Mouse (Mus musculus) T-cell, adult 2 months (primary cell): Measurements from ENCODE around the gene Wdr24.

Experiments
- DNase-seq: peaks from one replicate; pipeline ENCODE4 v3.0.0; 2022; ENCODE audit warnings: low spot score

The Wdr24 gene

GRCm38 (mm10) chr17:25831451-25832281 lies 8.2 kb downstream of the Wdr24 start:
- DNase-seq, result no peak

GRCm38 (mm10) chr17:25832436-25833290 lies 9.2 kb downstream of the Wdr24 start:
- peak; percentile 97 for DNase-seq

- no peak for DNase-seq
Observed at GRCm38 (mm10) chr17:25833291-25833663, 9.8 kb downstream of the Wdr24 start, which contains the start of gene Stub1. Stub1 (minus strand) TSS chr17:25833404.

GRCm38 (mm10) chr17:25833961-25834594 lies 10.7 kb downstream of the Wdr24 start:
- DNase-seq, result no peak

GRCm38 (mm10) chr17:25834595-25835222 lies 11.3 kb downstream of the Wdr24 start:
- no peak for DNase-seq

- DNase-seq, result no peak
Observed at GRCm38 (mm10) chr17:25835301-25835700, 11.9 kb downstream of the Wdr24 start.

GRCm38 (mm10) chr17:25835816-25836215 lies 12.4 kb downstream of the Wdr24 start:
- no peak for DNase-seq

DNA sequence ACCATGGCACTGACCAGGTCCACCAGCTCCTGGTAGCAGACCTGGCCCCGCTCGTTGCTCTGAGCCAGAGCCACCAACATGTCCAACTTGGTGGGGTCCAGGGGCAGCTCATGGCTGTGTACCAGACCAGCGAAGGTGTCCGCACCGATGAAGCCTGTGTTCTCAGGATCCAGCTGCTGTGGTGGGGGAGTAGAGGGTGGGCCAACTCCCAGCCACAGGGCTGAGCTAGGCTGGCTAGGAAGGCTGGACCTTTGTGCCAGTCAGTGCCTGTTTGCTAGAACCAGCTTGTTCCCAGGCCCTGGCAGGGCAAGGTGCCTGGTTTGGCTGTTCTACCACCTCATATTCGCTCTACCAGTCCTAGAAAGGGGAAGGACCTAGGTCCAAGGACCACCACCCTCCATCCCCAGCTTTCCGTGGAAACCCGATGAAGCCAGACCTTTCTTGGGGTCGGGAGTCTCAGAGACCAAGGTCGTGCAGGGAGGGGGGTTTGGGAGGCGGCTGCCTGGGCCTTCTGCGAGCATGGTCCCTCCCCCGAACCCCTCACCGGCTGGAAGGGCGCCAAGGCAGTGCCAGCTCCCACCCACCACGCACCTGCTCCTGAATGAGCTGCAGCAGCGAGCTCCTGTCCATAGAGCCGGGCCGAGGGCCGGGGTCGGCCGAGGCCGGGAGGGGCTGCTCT lies 13.1 kb downstream of the Wdr24 start:
- DNase-seq, result no peak

GRCm38 (mm10) chr17:25837076-25837410 lies 13.6 kb downstream of the Wdr24 start, which contains the start of gene Rhbdl1:
Rhbdl1 (minus strand) TSS chr17:25837295.
- peak; percentile 58 for DNase-seq

- no peak for DNase-seq
Observed at GRCm38 (mm10) chr17:25837533-25837932, 14.1 kb downstream of the Wdr24 start.

- no peak for DNase-seq
Observed at GRCm38 (mm10) chr17:25838904-25839303, 15.5 kb downstream of the Wdr24 start.

- no peak for DNase-seq
Observed at GRCm38 (mm10) chr17:25839455-25840235, 16.2 kb downstream of the Wdr24 start.

DNA sequence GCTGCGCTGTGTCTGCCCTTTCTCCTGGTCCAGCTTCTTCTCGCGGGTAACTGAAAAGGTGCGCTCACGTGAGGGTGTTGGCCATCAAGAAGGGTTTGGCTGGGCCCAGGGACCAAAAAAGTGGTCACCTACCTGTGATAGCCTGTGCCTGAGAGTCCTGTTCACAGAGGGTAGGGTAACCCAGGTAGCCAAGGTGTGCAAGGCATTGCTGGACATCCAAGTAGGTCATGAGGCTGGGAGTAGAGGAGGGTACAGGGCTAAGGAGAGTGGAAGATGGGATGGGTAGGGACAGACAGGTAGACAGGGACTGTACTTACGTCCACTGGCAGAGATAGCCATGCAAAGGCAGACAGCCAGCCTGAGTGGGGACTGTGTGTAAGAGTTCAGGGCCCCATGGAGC lies 17.1 kb downstream of the Wdr24 start:
- DNase-seq, result no peak

DNA sequence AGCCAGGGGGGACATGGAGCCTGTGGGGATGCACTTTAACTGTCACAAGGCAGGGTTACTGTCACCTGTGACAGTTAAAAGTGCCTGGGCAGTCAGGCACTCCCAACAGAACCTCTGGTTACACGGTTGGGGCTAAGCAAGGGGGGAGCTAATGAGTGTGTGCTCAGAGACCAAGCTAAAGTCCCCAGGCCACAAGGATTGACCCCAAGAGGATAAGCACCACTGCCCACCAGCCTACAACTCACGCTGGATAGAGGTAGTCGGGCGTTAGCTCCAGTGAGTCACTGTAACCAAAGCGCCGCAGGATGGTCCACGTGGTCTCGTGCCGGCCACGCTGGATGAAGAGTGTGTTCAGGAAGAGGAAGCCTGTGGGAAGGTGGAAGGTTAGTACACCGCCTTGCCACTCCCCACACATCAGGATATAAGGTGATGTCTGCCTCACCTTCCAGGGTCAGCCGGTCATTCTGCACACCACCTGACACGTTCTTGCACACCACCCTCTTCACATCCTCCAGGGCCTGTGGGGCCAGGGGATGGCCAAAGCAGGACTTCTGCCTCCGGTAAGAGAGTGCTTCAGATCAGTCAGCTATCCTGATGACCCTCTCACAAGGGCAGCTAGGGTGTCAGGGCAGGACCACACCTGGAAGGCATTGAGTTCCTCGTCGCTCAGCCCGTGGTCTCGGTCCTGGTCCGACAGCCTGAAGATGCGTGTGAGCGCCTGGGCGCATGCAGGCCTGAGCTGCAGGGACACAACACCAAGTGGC lies 17.9 kb downstream of the Wdr24 start, which contains the start of gene Gm20683:
Gene Gm20683 (minus strand): TSS at position 647 of the 764 bp plus-strand sequence.
- no peak for DNase-seq

DNA sequence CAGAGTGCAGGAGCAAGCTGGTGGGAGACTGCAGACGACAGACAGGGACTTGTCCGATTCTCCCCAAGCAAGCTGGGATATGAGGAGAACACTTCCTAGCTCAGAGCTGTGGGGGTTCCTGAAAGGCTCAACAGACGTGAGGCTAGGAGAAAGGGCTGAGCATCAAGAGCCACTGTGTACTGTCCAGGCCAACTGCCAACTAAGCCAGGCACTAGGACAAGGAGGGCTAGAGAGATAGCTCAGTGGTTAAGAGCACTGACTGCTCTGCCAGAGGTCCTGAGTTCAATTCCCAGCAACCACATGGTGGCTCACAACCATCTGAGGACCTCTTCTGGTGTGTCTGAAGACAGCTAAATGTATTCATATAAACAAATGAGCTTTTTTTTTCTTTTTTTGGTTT lies 19.1 kb downstream of the Wdr24 start:
- no peak for DNase-seq

GRCm38 (mm10) chr17:25843122-25843521 lies 19.7 kb downstream of the Wdr24 start:
- DNase-seq, result no peak

DNA sequence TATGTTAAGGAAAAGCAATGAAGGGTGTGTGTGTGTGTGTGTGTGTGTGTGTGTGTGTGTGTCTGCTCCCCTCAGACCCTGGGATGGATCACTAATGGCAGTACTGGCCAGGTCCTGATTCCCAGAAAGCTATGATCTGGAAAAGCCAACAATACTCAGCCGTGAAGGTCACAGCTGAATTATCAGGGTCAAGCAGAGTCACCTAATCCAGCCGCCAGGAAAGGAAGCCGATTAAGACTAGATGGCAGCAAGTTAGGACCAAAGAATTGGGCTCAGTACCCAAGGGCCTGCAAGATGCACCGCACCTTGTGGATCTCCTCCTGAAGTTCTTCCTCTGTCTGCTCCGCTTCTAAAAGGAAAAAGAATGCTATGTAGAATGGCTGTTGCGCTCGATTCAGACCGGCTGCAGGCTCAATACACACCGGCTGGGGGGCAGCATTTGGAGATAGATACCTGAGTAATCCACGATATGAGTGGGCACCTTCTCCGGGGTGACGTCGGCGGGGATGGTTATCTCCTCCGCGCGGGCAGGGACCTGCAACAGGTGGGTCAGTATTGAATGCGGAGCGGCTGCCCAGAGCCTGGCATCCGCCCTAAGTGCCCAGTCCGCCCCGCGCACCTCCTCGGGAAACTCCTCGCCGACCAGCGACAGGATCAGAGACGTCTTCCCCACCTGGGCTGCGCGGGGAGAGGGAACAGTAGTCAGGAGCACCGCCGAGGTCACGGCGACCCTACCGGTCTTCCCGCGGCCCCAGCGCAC lies 20.4 kb downstream of the Wdr24 start:
- DNase-seq, result no peak

- DNase-seq, result peak; percentile 97
Observed at GRCm38 (mm10) chr17:25844396-25844901, 21.0 kb downstream of the Wdr24 start, which contains the start of gene Rhot2. Rhot2 (minus strand) TSS chr17:25844851.

DNA sequence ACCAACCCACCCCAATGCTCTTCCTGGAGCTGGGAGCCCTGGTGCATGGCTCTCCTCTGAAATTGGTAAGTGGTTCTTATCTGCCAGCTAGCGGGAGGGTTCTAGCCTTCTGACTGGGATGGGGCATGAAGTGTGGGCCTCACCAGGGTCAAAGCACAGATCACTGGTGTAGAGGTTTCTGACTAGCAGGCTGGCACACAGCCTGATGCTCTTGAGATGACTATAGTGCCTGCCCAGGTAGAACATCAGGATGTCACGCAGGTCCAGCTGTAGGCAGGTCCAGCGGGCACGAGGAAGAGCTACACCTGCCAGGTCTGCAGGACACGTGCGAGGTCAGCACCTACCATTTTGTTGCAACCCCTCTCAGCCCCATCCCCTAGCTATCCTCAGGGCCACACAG lies 36.8 kb downstream of the Wdr24 start:
- DNase-seq, result no peak
